Mouse (Mus musculus) ES-Bruce4 (cell line): ENCODE data around the gene Calm4.

ENCODE experiments used
- CTCF ChIP-seq: IDR thresholded peaks from one replicate; pipeline ENCODE4 v1.8.1; 2011; ENCODE audit warnings: low read depth, low read length
- EP300 ChIP-seq: IDR thresholded peaks from 2 replicates; pipeline ENCODE4 v1.6.1; 2011; ENCODE audit warnings: low read depth, low read length; ENCODE audit not compliant: insufficient read depth
- POLR2A ChIP-seq: IDR thresholded peaks from one replicate; pipeline ENCODE4 v1.8.1; 2011; ENCODE audit warnings: low read length; ENCODE audit not compliant: insufficient read depth

- TF ChIP-seq CTCF (no peak), POLR2A (no peak), EP300 (no peak)
Observed at GRCm38 (mm10) chr13:3877679-3878220, 40.2 kb downstream of the Calm4 start.
